Mouse (Mus musculus) myocyte (in vitro differentiated cells): ENCODE measurements around the gene Spns1. TPM values are rescaled to one million over a fixed set of nuclear protein-coding genes. Genes with fewer than 3 reads are reported as not detected.
"Not testable (repeated sequence)": the region's sequence is repeated elsewhere in the genome, so short reads cannot be mapped to it uniquely, and the experiment has no call there.

Source experiments
- H3K27me3 ChIP-seq: one replicate; pipeline ENCODE4 v1.6.1; 2011; ENCODE audit not compliant: control insufficient read depth, insufficient read depth, insufficient read length
- H3K36me3 ChIP-seq: one replicate; pipeline ENCODE4 v1.6.1; 2011; ENCODE audit not compliant: control insufficient read depth, insufficient read depth
- H3K4me2 ChIP-seq: one replicate; pipeline ENCODE4 v1.6.1; 2011; ENCODE audit warnings: low read depth, control low read depth
- H3K4me3 ChIP-seq: one replicate; pipeline ENCODE4 v1.5.1; 2011; ENCODE audit warnings: mild to moderate bottlenecking, control low read depth, moderate library complexity
- H3K79me2 ChIP-seq: one replicate; pipeline ENCODE4 v1.6.1; 2011; ENCODE audit not compliant: control insufficient read depth, insufficient read depth
- H3ac ChIP-seq: one replicate; pipeline ENCODE4 v1.6.1; 2011; ENCODE audit not compliant: control insufficient read depth, insufficient read length
- CEBPB ChIP-seq: IDR thresholded peaks from 2 replicates; pipeline ENCODE4 v1.6.1; 2011; ENCODE audit warnings: mild to moderate bottlenecking, moderate library complexity; ENCODE audit not compliant: poor library complexity, insufficient read depth, severe bottlenecking
- E2F4 ChIP-seq: IDR thresholded peaks from one replicate; pipeline ENCODE4 v1.6.1; 2011; ENCODE audit warnings: mild to moderate bottlenecking, control low read depth, moderate library complexity; ENCODE audit not compliant: insufficient read depth
- MAX ChIP-seq: IDR thresholded peaks from one replicate; pipeline ENCODE4 v1.6.1; 2011; ENCODE audit warnings: low read depth, mild to moderate bottlenecking, control low read depth
- MYOD1 ChIP-seq, 3 experiments: IDR thresholded peaks; one replicate each; pipeline ENCODE4 v1.6.1; 2011; ENCODE audit warnings: control low read depth in 2 of 3, low read depth in 2 of 3, mild to moderate bottlenecking in 2 of 3, moderate library complexity in 1 of 3; ENCODE audit not compliant: insufficient read length in 2 of 3, control insufficient read depth in 1 of 3
- MYOG ChIP-seq, 3 experiments: IDR thresholded peaks; one replicate each; pipeline ENCODE4 v1.6.1; 2011; ENCODE audit warnings: control low read depth in 2 of 3, low read depth in 2 of 3, mild to moderate bottlenecking in 2 of 3; ENCODE audit not compliant: insufficient read length in 2 of 3, control insufficient read depth in 1 of 3, insufficient read depth in 1 of 3
- POLR2A ChIP-seq: IDR thresholded peaks from one replicate; pipeline ENCODE4 v1.6.1; 2011; ENCODE audit warnings: low read depth, mild to moderate bottlenecking, control low read depth, moderate library complexity; ENCODE audit not compliant: insufficient read length
- POLR2AphosphoS2 ChIP-seq: IDR thresholded peaks from one replicate; pipeline ENCODE4 v1.6.1; 2011; ENCODE audit warnings: low read depth, control low read depth; ENCODE audit not compliant: insufficient read length
- REST ChIP-seq: IDR thresholded peaks from one replicate; pipeline ENCODE4 v1.6.1; 2011; ENCODE audit warnings: mild to moderate bottlenecking, control low read depth, moderate library complexity; ENCODE audit not compliant: insufficient read depth, insufficient read length
- SRF ChIP-seq: IDR thresholded peaks from one replicate; pipeline ENCODE4 v1.6.1; 2011; ENCODE audit warnings: low read depth; ENCODE audit not compliant: control insufficient read depth, insufficient read length
- TCF12 ChIP-seq: IDR thresholded peaks from one replicate; pipeline ENCODE4 v1.6.1; 2011; ENCODE audit warnings: mild to moderate bottlenecking, control low read depth; ENCODE audit not compliant: poor library complexity, insufficient read depth, severe bottlenecking
- TCF3 ChIP-seq: IDR thresholded peaks from one replicate; pipeline ENCODE4 v1.6.1; 2011; ENCODE audit warnings: low read depth, control low read depth; ENCODE audit not compliant: insufficient read length
- USF1 ChIP-seq: IDR thresholded peaks from one replicate; pipeline ENCODE4 v1.6.1; 2011; ENCODE audit warnings: low read depth, mild to moderate bottlenecking, control low read depth, moderate library complexity
- polyA plus RNA-seq: library from polyadenylated mRNA; unstranded; fragments of >200 nt; fragmentation: generic; extraction: Trizol; gene quantifications from one replicate; pipeline ENCODE4 v1.2.1, GENCODE M21; 2012; ENCODE audit warnings: missing spikeins

Spns1 gene
- polyA plus RNA-seq, 1 experiment, result 76.5 TPM

- no peaks in the 10 kb centered on the region for H3K27me3 ChIP-seq
- H3K4me2 ChIP-seq, result no peak overlapping the region
- H3ac ChIP-seq, result no peak overlapping the region
- TF ChIP-seq USF1 (no peak), TCF3 (no peak), REST (no peak), SRF (no peak), E2F4 (no peak), MAX (no peak), MYOG (IDR thresholded peaks at IDR 0.05; ENCODE audit: control insufficient read depth in 1 of 3, insufficient read depth in 1 of 3, insufficient read length in 2 of 3, low read depth in 2 of 3) (no peak), TCF12 (no peak), MYOD1 (IDR thresholded peaks at IDR 0.05; ENCODE audit: control insufficient read depth in 1 of 3, insufficient read length in 2 of 3, low read depth in 2 of 3) (no peak), POLR2A (no peak), CEBPB (no peak), POLR2AphosphoS2 (no peak)
- no peaks in the 10 kb centered on the region for H3K79me2 ChIP-seq
- no peaks in the 10 kb centered on the region for H3K36me3 ChIP-seq
- no peak overlapping the region for H3K4me3 ChIP-seq
These were observed 22.3 kb upstream of the Spns1 start for GRCm38 (mm10) chr7:126399548-126399947.

- no peak overlapping the region for H3K4me3 ChIP-seq
- no peaks in the 10 kb centered on the region for H3K27me3 ChIP-seq
- no peaks in the 10 kb centered on the region for H3K79me2 ChIP-seq
- no peaks in the 10 kb centered on the region for H3K36me3 ChIP-seq
- H3ac ChIP-seq, result no peak overlapping the region
- TF ChIP-seq TCF3, result no peak
- no peak overlapping the region for H3K4me2 ChIP-seq
These were observed 20.6 kb upstream of the Spns1 start for GRCm38 (mm10) chr7:126397822-126398221.

DNA sequence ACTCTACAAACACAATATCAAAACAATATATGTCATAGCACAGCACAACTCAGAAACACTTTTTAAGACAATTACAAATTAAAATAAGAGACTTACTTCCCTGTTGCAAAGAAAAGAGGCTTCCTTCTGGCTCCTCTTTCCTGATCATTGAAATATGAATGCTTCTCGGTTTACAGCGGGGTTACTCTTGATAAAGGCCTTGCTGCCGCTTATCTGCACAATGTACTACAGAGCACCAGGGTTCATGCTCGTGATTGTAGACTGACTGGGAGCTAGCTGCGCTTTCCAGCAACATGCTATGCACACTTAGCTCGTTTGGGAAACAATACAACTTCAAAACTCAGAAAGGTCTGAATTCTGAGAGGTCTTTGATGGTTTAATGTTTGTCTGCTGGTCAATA lies 20.0 kb upstream of the Spns1 start:
- no peaks in the 10 kb centered on the region for H3K36me3 ChIP-seq
- peak overlapping the region; percentile 83 for H3K4me2 ChIP-seq
- H3K27me3 ChIP-seq, result no peaks in the 10 kb centered on the region
- no peak overlapping the region for H3ac ChIP-seq
- no peak for TF ChIP-seq TCF12
- no peak for TF ChIP-seq USF1
- TF ChIP-seq POLR2A, result no peak
- no peaks in the 10 kb centered on the region for H3K79me2 ChIP-seq
- peak overlapping the region; percentile 45 for H3K4me3 ChIP-seq

DNA sequence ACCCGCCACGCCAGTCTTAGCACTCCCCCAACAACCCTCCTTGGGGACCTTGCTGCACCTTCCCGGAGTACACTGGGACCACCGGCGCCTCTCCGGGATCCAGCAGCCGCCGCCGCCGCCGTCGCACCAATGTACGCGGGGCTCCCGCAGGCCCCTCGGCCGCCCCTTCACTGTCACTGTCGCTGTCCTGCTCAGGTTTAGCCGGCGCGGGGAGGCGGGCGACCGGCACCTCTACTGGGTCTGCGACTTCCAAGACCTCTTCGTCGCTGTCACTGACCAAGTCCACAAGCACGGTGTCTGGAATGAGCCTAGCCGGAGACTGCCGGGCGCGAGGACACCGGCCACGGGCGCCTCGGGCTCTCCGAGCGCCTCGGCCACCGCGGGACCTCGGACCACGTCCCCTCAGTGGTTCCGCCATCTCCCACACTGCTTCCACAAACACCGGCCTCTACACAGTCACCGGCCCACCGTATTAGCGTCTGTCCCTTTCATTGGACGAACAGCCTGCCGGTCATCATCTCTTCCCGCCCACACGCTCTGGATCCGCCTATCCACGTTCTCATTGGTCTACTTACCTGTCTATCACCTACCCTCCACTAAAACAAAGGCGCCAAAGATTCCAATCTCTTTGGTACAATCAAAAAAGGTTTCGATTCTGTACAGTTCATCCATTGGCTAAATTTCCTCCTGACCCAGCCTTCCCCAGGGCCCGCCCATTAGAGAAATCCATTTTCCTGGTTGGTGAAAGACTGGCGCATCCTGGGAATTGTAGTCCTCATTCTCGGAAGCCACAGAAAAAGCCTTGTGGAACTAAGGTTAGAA lies 19.3 kb upstream of the Spns1 start, which contains the start of gene Nfatc2ip:
Gene Nfatc2ip, minus strand, starts transcription at position 440 of the 822 bp plus-strand sequence.
- TF ChIP-seq MAX, result no peak
- TF ChIP-seq SRF, result peak; percentile 66
- no peak for TF ChIP-seq CEBPB
- no peak for TF ChIP-seq MYOG (IDR thresholded peaks at IDR 0.05; ENCODE audit: control insufficient read depth in 1 of 3, insufficient read depth in 1 of 3, insufficient read length in 2 of 3, low read depth in 2 of 3)
- TF ChIP-seq USF1, result no peak
- TF ChIP-seq POLR2A, result peak; percentile 94
- TF ChIP-seq E2F4, result peak; percentile 85
- no peak for TF ChIP-seq TCF3
- TF ChIP-seq POLR2AphosphoS2, result peak; percentile 89
- H3K79me2 ChIP-seq, result no peaks in the 10 kb centered on the region
- H3ac ChIP-seq, result peak within 1 kb of the TSS; percentile 8
- H3K4me3 ChIP-seq, result peak within 1 kb of the TSS; percentile 45
- peak within 1 kb of the TSS; percentile 88 for H3K4me2 ChIP-seq
- H3K36me3 ChIP-seq, result no peaks in the 10 kb centered on the region
- H3K27me3 ChIP-seq, result no peaks in the 10 kb centered on the region

DNA sequence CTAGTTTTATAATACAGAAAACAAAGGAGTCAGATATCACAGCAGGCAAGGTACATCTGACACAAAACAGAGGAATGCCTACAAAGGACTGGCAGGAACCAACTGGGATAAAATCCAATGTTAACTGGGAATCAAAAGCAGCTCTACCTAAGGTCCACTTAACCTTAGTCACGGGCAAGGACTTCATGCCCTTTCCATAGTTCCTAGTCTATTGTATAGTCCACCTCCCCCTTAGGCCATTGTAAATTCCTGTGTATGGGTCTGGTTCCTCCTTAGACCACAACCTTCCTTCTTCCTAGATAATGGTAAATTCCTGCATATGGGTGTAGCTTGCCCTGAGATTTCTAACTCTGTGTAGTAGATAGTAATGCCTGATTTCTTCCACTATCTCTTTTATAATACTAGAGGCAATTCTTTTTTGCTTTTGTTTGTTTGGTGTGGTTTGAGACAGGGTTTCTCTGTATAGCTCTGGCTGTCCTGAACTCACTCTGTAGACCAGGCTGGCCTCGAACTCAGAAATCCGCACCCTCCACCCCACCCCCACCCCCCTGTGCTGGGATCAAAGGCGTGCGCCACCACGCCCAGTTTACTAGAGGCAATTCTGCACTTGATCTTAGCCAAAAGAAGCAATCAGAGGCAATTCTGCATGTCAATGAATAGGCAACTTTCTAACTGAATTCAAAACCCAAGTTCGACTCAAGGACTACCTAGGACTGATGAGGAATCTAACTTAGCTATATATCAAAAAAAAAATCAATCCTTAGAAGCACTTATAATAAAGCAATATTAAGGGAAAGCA lies 15.0 kb upstream of the Spns1 start:
- not testable (repeated sequence) for H3ac ChIP-seq, H3K36me3 ChIP-seq, H3K79me2 ChIP-seq, H3K27me3 ChIP-seq, H3K4me2 ChIP-seq, H3K4me3 ChIP-seq
